In the genomic region with DNA sequence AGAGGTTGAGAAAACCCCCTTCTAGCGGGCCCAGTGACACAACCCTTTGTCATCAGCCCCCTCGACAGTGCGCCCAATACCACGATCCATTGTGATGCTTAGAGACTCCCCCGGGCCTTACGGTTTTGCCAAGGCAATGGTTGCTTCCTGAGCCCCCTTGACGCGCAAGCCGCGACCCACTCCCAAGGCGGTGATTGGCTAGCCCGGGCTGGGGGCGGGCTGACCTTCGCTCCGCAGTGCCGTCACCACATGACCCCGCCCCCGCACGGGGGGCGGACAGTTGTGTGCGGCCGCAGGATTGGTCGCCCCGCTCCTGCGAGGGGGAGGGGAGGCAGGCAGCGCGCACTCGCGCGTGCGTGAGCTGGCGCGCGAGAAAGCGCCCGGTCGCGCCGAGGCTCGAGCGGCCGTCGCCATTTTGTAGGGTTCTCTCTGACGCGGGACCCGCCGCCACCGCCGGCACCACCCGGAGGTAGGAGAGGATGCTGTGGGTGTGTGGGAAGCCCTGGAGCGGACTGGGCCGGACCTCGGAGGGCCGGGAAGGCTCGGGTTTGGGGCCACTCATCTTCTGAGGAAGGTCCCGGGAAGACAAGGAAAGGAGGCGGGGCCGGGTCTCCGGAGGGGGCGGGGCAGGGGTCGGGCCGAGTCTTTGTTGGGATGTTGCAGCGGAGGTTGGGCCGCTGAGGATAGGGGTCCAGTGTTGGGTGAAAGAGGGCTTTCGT, we compare ENCODE assay signal across 8 mouse cellular contexts. TPM values are rescaled to one million over a fixed set of nuclear protein-coding genes. Genes with fewer than 3 reads are reported as not detected.
DNase-seq lines count a peak whose midpoint lies in the region; ATAC-seq lines count a peak whose summit lies in the region.

Gene Rbm4b, plus strand, starts transcription at position 305 of the 719 bp plus-strand sequence.

- peaks cover 39% of the 10 kb centered on the region for H3K4me1 ChIP-seq in hindbrain, embryonic 13.5 days (replicated peaks)

- peaks cover 26% of the 10 kb centered on the region for H3K36me3 ChIP-seq in hindbrain, embryonic 13.5 days

- H3K27me3 ChIP-seq in hindbrain, embryonic 13.5 days = no peaks in the 10 kb centered on the region

- ATAC-seq in hindbrain, embryonic 13.5 days (ENCODE audit: low FRiP score) = peak; percentile 95

- H3K4me3 ChIP-seq in hindbrain, embryonic 13.5 days = peak within 1 kb of the TSS; percentile 67

- peak within 1 kb of the TSS; percentile 89 for H3K9ac ChIP-seq in hindbrain, embryonic 13.5 days

- peak within 1 kb of the TSS; percentile 71 for H3K4me2 ChIP-seq in hindbrain, embryonic 13.5 days

- WGBS in hindbrain, embryonic 13.5 days = under 1% methylated on average over 63 of the region's 65 CpGs

- no peaks in the 10 kb centered on the region for H3K9me3 ChIP-seq in hindbrain, embryonic 13.5 days

- peak within 1 kb of the TSS; percentile 99 for H3K27ac ChIP-seq in hindbrain, embryonic 13.5 days

- DNase-seq in Muller cell, postnatal 12 days (ENCODE audit: inconsistent ontology term) = peak; percentile 99
- peak; percentile 97 for DNase-seq in cerebellum, adult 9-11 months
- peak; percentile 98 for DNase-seq in frontal cortex, postnatal 10 days (ENCODE audit: low spot score in 2 of 2)
- DNase-seq in layer of hippocampus, postnatal 25 days (ENCODE audit: extremely low spot score in 1 of 2, low spot score in 1 of 2) = peak; percentile 92 to 98
- peak; percentile 96 for DNase-seq in lung, postnatal 25 days (ENCODE audit: low spot score)
- DNase-seq in retina, embryonic 14.5 days (ENCODE audit: low spot score) = peak; percentile 99
- DNase-seq in thymus, postnatal 4 days = peak; percentile 99

RNA-seq across cellular contexts. Expression of gene Rbm4b, which starts in this region (rescaled TPM):
- 188 and 189 TPM in 2 replicates for polyA plus RNA-seq in hindbrain, embryonic 13.5 days (2015; fragmentation: Nextera tagmentation; extraction: Ambion mirVana)
- total RNA-seq in layer of hippocampus, postnatal 25 days (2021) = 10 to 100 TPM; 18.2 to 18.8 TPM

Comparison
In these comparisons a context has a peak if more than half of its experiments do, and no peak if none do; other contexts are left out.
1. Peak in every context shown above with its lines: DNase-seq, ATAC-seq, H3K4me3 ChIP-seq and H3K27ac ChIP-seq.